Mouse (Mus musculus) CH12.LX (cell line): ENCODE results near the gene Hist1h3b. TPM values are rescaled to one million over a fixed set of nuclear protein-coding genes. Genes with fewer than 3 reads are reported as not detected.

Experiments used
- DNase-seq: peaks from one replicate; pipeline ENCODE4 v3.0.0-alpha.2; 2013; ENCODE audit errors: extremely low read depth
- H3K27ac ChIP-seq: 2 replicates; pipeline ENCODE4 v1.5.1; 2012; ENCODE audit warnings: low read depth, mild to moderate bottlenecking, control low read depth, moderate library complexity; ENCODE audit not compliant: insufficient read depth
- H3K27me3 ChIP-seq: replicated peaks from 2 replicates; pipeline ENCODE3; 2012; ENCODE audit warnings: inconsistent platforms
- H3K36me3 ChIP-seq, 2 experiments: replicated peaks in 1 of 2; 2 replicates each; pipeline versions ENCODE3 to v1.6.1; 2012; ENCODE audit warnings: inconsistent platforms in 1 of 2, low read length in 1 of 2, mild to moderate bottlenecking in 1 of 2, mixed read lengths in 1 of 2, moderate library complexity in 1 of 2; ENCODE audit not compliant: control insufficient read depth in 1 of 2, insufficient read depth in 1 of 2
- H3K4me1 ChIP-seq, 2 experiments: 2 replicates each; pipeline ENCODE4 v1.6.1; 2012; ENCODE audit warnings: inconsistent platforms in 1 of 2, moderate library complexity in 1 of 2; ENCODE audit not compliant: insufficient read depth in 2 of 2, control insufficient read depth in 1 of 2
- H3K4me2 ChIP-seq: 2 replicates; pipeline ENCODE4 v1.6.1; 2012; ENCODE audit warnings: low read depth, mild to moderate bottlenecking, control low read depth; ENCODE audit not compliant: poor library complexity, insufficient read depth, severe bottlenecking
- H3K4me3 ChIP-seq, 3 experiments: fragments of 150-350 bp in 1 of 3; sonication (generic) in 1 of 3; replicated peaks in 1 of 3; 2 replicates each; pipeline versions ENCODE3 to v1.5.1; 2011 to 2012; ENCODE audit warnings: low read depth in 2 of 3, low read length in 2 of 3, mild to moderate bottlenecking in 2 of 3, moderate library complexity in 2 of 3, control low read depth in 1 of 3, improper control_type of control experiment in 1 of 3, inconsistent platforms in 1 of 3, mixed read lengths in 1 of 3; ENCODE audit not compliant: poor library complexity in 1 of 3
- H3K79me2 ChIP-seq: replicated peaks from 2 replicates; pipeline ENCODE4 v1.6.1; 2012; ENCODE audit warnings: mild to moderate bottlenecking, moderate library complexity; ENCODE audit not compliant: control insufficient read depth, poor library complexity, insufficient read depth, severe bottlenecking; ENCODE audit errors: extremely low read depth
- H3K9ac ChIP-seq: 2 replicates; pipeline ENCODE4 v1.6.1; 2012; ENCODE audit warnings: low read depth, mild to moderate bottlenecking, control low read depth, moderate library complexity; ENCODE audit not compliant: insufficient read depth
- H3K9me3 ChIP-seq: replicated peaks from 2 replicates; pipeline ENCODE3; 2012; ENCODE audit warnings: low read length, inconsistent platforms, mixed read lengths
- BHLHE40 ChIP-seq: IDR thresholded peaks from 2 replicates; pipeline ENCODE4 v1.6.1; 2011; ENCODE audit warnings: mild to moderate bottlenecking, low read depth, low read length, improper control_type of control experiment
- CHD1 ChIP-seq: IDR thresholded peaks from 2 replicates; pipeline ENCODE4 v1.6.1; 2012; ENCODE audit warnings: low read depth, low read length, improper control_type of control experiment, inconsistent platforms
- CHD2 ChIP-seq: IDR thresholded peaks from 2 replicates; pipeline ENCODE4 v1.6.1; 2011; ENCODE audit warnings: low read length, improper control_type of control experiment
- CTCF ChIP-seq, 2 experiments: IDR thresholded peaks in 1 of 2; conservative IDR thresholded peaks in 1 of 2; 2 replicates each; pipeline ENCODE4 v1.5.1; 2011 to 2012; ENCODE audit warnings: low read depth in 2 of 2, low read length in 2 of 2, improper control_type of control experiment in 1 of 2, inconsistent platforms in 1 of 2, mild to moderate bottlenecking in 1 of 2, moderate library complexity in 1 of 2
- E2F4 ChIP-seq: IDR thresholded peaks from 2 replicates; pipeline ENCODE4 v1.6.1; 2011; ENCODE audit warnings: low read depth, low read length, improper control_type of control experiment; ENCODE audit not compliant: insufficient replicate concordance
- ELF1 ChIP-seq: IDR thresholded peaks from 2 replicates; pipeline ENCODE4 v1.6.1; 2014; ENCODE audit warnings: low read depth, mild to moderate bottlenecking, inconsistent platforms, low read length, improper control_type of control experiment
- EP300 ChIP-seq: IDR thresholded peaks from 2 replicates; pipeline ENCODE4 v1.6.1; 2011; ENCODE audit warnings: low read length, improper control_type of control experiment
- ETS1 ChIP-seq: conservative IDR thresholded peaks from 2 replicates; pipeline ENCODE4 v1.6.1; 2012; ENCODE audit warnings: low read depth, mild to moderate bottlenecking, inconsistent platforms, low read length, improper control_type of control experiment, moderate library complexity
- GABPA ChIP-seq: IDR thresholded peaks from 2 replicates; pipeline ENCODE4 v1.6.1; 2012; ENCODE audit warnings: low read depth, low read length, improper control_type of control experiment, inconsistent platforms; ENCODE audit not compliant: insufficient replicate concordance
- HCFC1 ChIP-seq: IDR thresholded peaks from 2 replicates; pipeline ENCODE4 v1.6.1; 2012; ENCODE audit warnings: low read depth, mild to moderate bottlenecking, inconsistent platforms, low read length, improper control_type of control experiment
- IRF4 ChIP-seq: IDR thresholded peaks from 2 replicates; pipeline ENCODE4 v1.6.1; 2014; ENCODE audit warnings: low read depth, mild to moderate bottlenecking, inconsistent platforms, low read length, improper control_type of control experiment
- JUN ChIP-seq: IDR thresholded peaks from 2 replicates; pipeline ENCODE4 v1.6.1; 2011; ENCODE audit warnings: low read depth, mild to moderate bottlenecking, low read length, improper control_type of control experiment, moderate library complexity; ENCODE audit not compliant: insufficient read depth
- JUND ChIP-seq: conservative IDR thresholded peaks from 2 replicates; pipeline ENCODE4 v1.6.1; 2011; ENCODE audit warnings: low read depth, low read length, improper control_type of control experiment
- KAT2A ChIP-seq: IDR thresholded peaks from 2 replicates; pipeline ENCODE4 v1.6.1; 2012; ENCODE audit warnings: low read length, improper control_type of control experiment, inconsistent platforms; ENCODE audit not compliant: insufficient replicate concordance
- MAFK ChIP-seq: IDR thresholded peaks from 2 replicates; pipeline ENCODE4 v1.6.1; 2011; ENCODE audit warnings: low read length, improper control_type of control experiment; ENCODE audit not compliant: insufficient replicate concordance
- MAX ChIP-seq: IDR thresholded peaks from 2 replicates; pipeline ENCODE4 v1.6.1; 2011; ENCODE audit warnings: low read length, improper control_type of control experiment
- MAZ ChIP-seq: IDR thresholded peaks from 2 replicates; pipeline ENCODE4 v1.6.1; 2012; ENCODE audit warnings: low read depth, mild to moderate bottlenecking, inconsistent platforms, low read length, improper control_type of control experiment, moderate library complexity
- MEF2A ChIP-seq: IDR thresholded peaks from 2 replicates; pipeline ENCODE4 v1.6.1; 2014; ENCODE audit warnings: low read depth, mild to moderate bottlenecking, inconsistent platforms, low read length, improper control_type of control experiment, borderline replicate concordance
- MXI1 ChIP-seq: IDR thresholded peaks from 2 replicates; pipeline ENCODE4 v1.6.1; 2011; ENCODE audit warnings: mild to moderate bottlenecking, low read depth, low read length, improper control_type of control experiment
- MYC ChIP-seq: IDR thresholded peaks from 2 replicates; pipeline ENCODE4 v1.6.1; 2011; ENCODE audit warnings: low read depth, mild to moderate bottlenecking, improper control_type of control experiment, low read length
- NELFE ChIP-seq: IDR thresholded peaks from 2 replicates; pipeline ENCODE4 v1.6.1; 2011; ENCODE audit warnings: low read depth, low read length, improper control_type of control experiment
- NRF1 ChIP-seq: IDR thresholded peaks from 2 replicates; pipeline ENCODE4 v1.6.1; 2014; ENCODE audit warnings: low read depth, mild to moderate bottlenecking, inconsistent platforms, low read length, improper control_type of control experiment, moderate library complexity
- PAX5 ChIP-seq: IDR thresholded peaks from 2 replicates; pipeline ENCODE4 v1.6.1; 2012; ENCODE audit warnings: low read length, inconsistent platforms, mixed read lengths
- POLR2A ChIP-seq: IDR thresholded peaks from 2 replicates; pipeline ENCODE4 v1.6.1; 2011; ENCODE audit warnings: low read depth, mild to moderate bottlenecking, improper control_type of control experiment, low read length
- POLR2AphosphoS2 ChIP-seq: IDR thresholded peaks from 2 replicates; pipeline ENCODE4 v1.6.1; 2011; ENCODE audit warnings: low read depth, low read length, improper control_type of control experiment
- RAD21 ChIP-seq: IDR thresholded peaks from 2 replicates; pipeline ENCODE4 v1.6.1; 2011; ENCODE audit warnings: low read depth, mild to moderate bottlenecking, low read length, improper control_type of control experiment, moderate library complexity
- RCOR1 ChIP-seq: conservative IDR thresholded peaks from 2 replicates; pipeline ENCODE4 v1.6.1; 2012; ENCODE audit warnings: low read depth, mild to moderate bottlenecking, inconsistent platforms, low read length, improper control_type of control experiment
- SIN3A ChIP-seq: IDR thresholded peaks from 2 replicates; pipeline ENCODE4 v1.6.1; 2012; ENCODE audit warnings: low read length, improper control_type of control experiment, inconsistent platforms
- SMC3 ChIP-seq: IDR thresholded peaks from 2 replicates; pipeline ENCODE4 v1.6.1; 2011; ENCODE audit warnings: low read depth, low read length, improper control_type of control experiment
- TBP ChIP-seq: conservative IDR thresholded peaks from 2 replicates; pipeline ENCODE4 v1.6.1; 2011; ENCODE audit warnings: low read depth, low read length, improper control_type of control experiment
- TCF12 ChIP-seq: IDR thresholded peaks from 2 replicates; pipeline ENCODE4 v1.6.1; 2014; ENCODE audit warnings: low read depth, mild to moderate bottlenecking, inconsistent platforms, low read length, improper control_type of control experiment
- UBTF ChIP-seq: IDR thresholded peaks from 2 replicates; pipeline ENCODE4 v1.6.1; 2012; ENCODE audit warnings: low read depth, mild to moderate bottlenecking, inconsistent platforms, low read length, improper control_type of control experiment, moderate library complexity
- USF1 ChIP-seq: IDR thresholded peaks from 2 replicates; pipeline ENCODE4 v1.6.1; 2014; ENCODE audit warnings: low read depth, mild to moderate bottlenecking, inconsistent platforms, low read length, improper control_type of control experiment
- USF2 ChIP-seq: conservative IDR thresholded peaks from 2 replicates; pipeline ENCODE4 v1.6.1; 2011; ENCODE audit warnings: low read depth, low read length, improper control_type of control experiment
- ZC3H11A ChIP-seq: IDR thresholded peaks from 2 replicates; pipeline ENCODE4 v1.6.1; 2012; ENCODE audit warnings: low read depth, mild to moderate bottlenecking, inconsistent platforms, low read length, improper control_type of control experiment
- ZKSCAN1 ChIP-seq: IDR thresholded peaks from 2 replicates; pipeline ENCODE4 v1.6.1; 2012; ENCODE audit warnings: low read depth, inconsistent platforms, low read length, improper control_type of control experiment, borderline replicate concordance
- ZMIZ1 ChIP-seq: IDR thresholded peaks from 2 replicates; pipeline ENCODE4 v1.6.1; 2012; ENCODE audit warnings: low read depth, mild to moderate bottlenecking, inconsistent platforms, low read length, improper control_type of control experiment
- ZNF384 ChIP-seq: IDR thresholded peaks from 2 replicates; pipeline ENCODE4 v1.6.1; 2012; ENCODE audit warnings: low read depth, low read length, improper control_type of control experiment, inconsistent platforms
- dilution Hi-C: fragments of 300-500 bp; cut with MboI; formaldehyde crosslinking; loops from 2 replicates; pipeline ENCODE4 v1.14.3; 2020; ENCODE audit warnings: low sequenced_read_pairs; ENCODE audit not compliant: extremely low pct_unique_long_range_greater_than_20kb, extremely low pct_ligation_motif_present
- in situ Hi-C: fragments of 300-500 bp; cut with MboI; formaldehyde crosslinking; loops from 3 replicates; pipeline ENCODE4 v1.14.3; 2019; ENCODE audit warnings: low sequenced_read_pairs, low pct_ligation_motif_present, low pct_unique_long_range_greater_than_20kb, mixed read lengths
- polyA plus RNA-seq: library from polyadenylated mRNA; unstranded; fragments of >175 nt; gene quantifications from 2 replicates; pipeline ENCODE4 v1.2.1, GENCODE M21; 2012; ENCODE audit warnings: low read depth; ENCODE audit not compliant: insufficient read length
- total RNA-seq, 2 experiments: library from RNA; depleted of rRNA; stranded (reverse); fragments of 300-350 nt in 1 of 2; fragments of >200 nt in 1 of 2; gene quantifications; 2 replicates each; pipeline ENCODE4 v1.2.3; 2012 to 2014

Hist1h3b gene
- total and polyA plus RNA-seq, 3 experiments: 5.5 to 2,096 (median 44.0) TPM

- Histone ChIP-seq H3K36me3 (no peaks in the 10 kb centered on the region), H3K79me2 (no peaks in the 10 kb centered on the region), H3K27me3 (no peaks in the 10 kb centered on the region), H3K27ac (peak overlapping the region; percentile 91), H3K4me2 (peak overlapping the region; percentile 70), H3K9me3 (no peaks in the 10 kb centered on the region), H3K4me1 (peaks cover 0 to 43% of the 10 kb centered on the region in 2 experiments; a peak in 2 of 4 replicates), H3K4me3 (peak overlapping the region; percentile 4 to 43 (median 32)), H3K9ac (peak overlapping the region; percentile 63; the same call in 1 of the 2 replicates)
- peak; percentile 89 for TF ChIP-seq ZMIZ1
- TF ChIP-seq MEF2A: no peak
- TF ChIP-seq JUN: no peak
- 0 out of 2 replicates have a peak, but pooled peaks have one; percentile 59 for TF ChIP-seq E2F4
- TF ChIP-seq NELFE: peak; percentile 85
- TF ChIP-seq CTCF (conservative IDR thresholded peaks at IDR 0.05 in 1 of 2, IDR thresholded peaks at IDR 0.05 in 1 of 2; ENCODE audit: low read depth in 2 of 2, low read length in 2 of 2): no peak
- TF ChIP-seq PAX5: no peak
- TF ChIP-seq POLR2A: peak; percentile 91
- TF ChIP-seq RAD21: no peak
- TF ChIP-seq SIN3A: peak; percentile 74
- TF ChIP-seq NRF1: no peak
- TF ChIP-seq KAT2A: no peak
- TF ChIP-seq TBP: 0 out of 2 replicates have a peak, but pooled peaks have one; percentile 38
- TF ChIP-seq MAX: no peak
- no peak; the same call in 1 of the 2 replicates for TF ChIP-seq HCFC1
- no peak for TF ChIP-seq ZNF384
- TF ChIP-seq GABPA: no peak
- TF ChIP-seq MAZ: no peak
- TF ChIP-seq CHD1: peak; percentile 94
- TF ChIP-seq RCOR1: peak; percentile 56; the same call in 1 of the 2 replicates
- no peak for TF ChIP-seq BHLHE40
- TF ChIP-seq SMC3: no peak
- TF ChIP-seq EP300: peak; percentile 40; the same call in 1 of the 2 replicates
- peak; percentile 52; the same call in 1 of the 2 replicates for TF ChIP-seq MAFK
- TF ChIP-seq ETS1: no peak
- TF ChIP-seq ZC3H11A: no peak
- TF ChIP-seq JUND: 0 out of 2 replicates have a peak, but pooled peaks have one; percentile 23
- no peak for TF ChIP-seq ZKSCAN1
- TF ChIP-seq ELF1: no peak
- TF ChIP-seq IRF4: no peak
- peak; percentile 79; the same call in 1 of the 2 replicates for TF ChIP-seq UBTF
- no peak for TF ChIP-seq MXI1
- TF ChIP-seq USF1: no peak
- 0 out of 2 replicates have a peak, but pooled peaks have one; percentile 55 for TF ChIP-seq CHD2
- TF ChIP-seq TCF12: no peak
- TF ChIP-seq MYC: 0 out of 2 replicates have a peak, but pooled peaks have one; percentile 14
- peak; percentile 100 for TF ChIP-seq POLR2AphosphoS2
- no peak; the same call in 1 of the 2 replicates for TF ChIP-seq USF2
- in situ Hi-C loops (loop anchor here (25.0 kb wide), 1 partner anchor 1715 kb away; the partner anchor contains the start of genes Hist1h2ag, Hist1h2ah, Hist1h2bj and Hist1h2bk), dilution Hi-C loops (no loop called here)
- DNase-seq: no peak
Observed at GRCm38 (mm10) chr13:23752742-23753172, 690 bp downstream of the Hist1h3b start.
